Mouse (Mus musculus) erythroblast, embryonic 14.5 days (primary cell): ENCODE data around the gene Sox2.

ENCODE experiments used
- GATA1 ChIP-seq: IDR thresholded peaks from 2 replicates; pipeline ENCODE4 v1.6.1; 2012; ENCODE audit warnings: low read length, inconsistent platforms, mixed read lengths
- TAL1 ChIP-seq: IDR thresholded peaks from 3 replicates; pipeline ENCODE4 v1.6.1; 2012; ENCODE audit warnings: low read length, inconsistent platforms, mixed read lengths

- TF ChIP-seq TAL1 (no peak), GATA1 (no peak)
Observed at GRCm38 (mm10) chr3:34655311-34656075, 5.3 kb downstream of the Sox2 start.
